Mouse (Mus musculus): ENCODE data around the gene Adcy2. TPM values are rescaled to one million over a fixed set of nuclear protein-coding genes. Genes with fewer than 3 reads are reported as not detected.

Adcy2 gene
- total and polyA plus RNA-seq, 3 experiments, result not detected

- TF ChIP-seq MYB (IDR thresholded peaks at IDR 0.05; ENCODE audit: low read depth, low read length) (no peak), POLR2AphosphoS5 (IDR thresholded peaks at IDR 0.05; ENCODE audit: borderline replicate concordance, low read depth, low read length) (no peak), UBTF (IDR thresholded peaks at IDR 0.05; ENCODE audit: borderline replicate concordance, insufficient read depth, low read depth, low read length) (no peak), MYC (IDR thresholded peaks at IDR 0.05; ENCODE audit: low read depth, low read length) (no peak), RAD21 (IDR thresholded peaks at IDR 0.05; ENCODE audit: low read depth, low read length) (no peak), E2F4 (IDR thresholded peaks at IDR 0.05; ENCODE audit: borderline replicate concordance, low read depth, low read length) (no peak), JUND (IDR thresholded peaks at IDR 0.05; ENCODE audit: low read depth, low read length) (no peak), USF2 (IDR thresholded peaks at IDR 0.05; ENCODE audit: borderline replicate concordance in 1 of 2, insufficient read depth in 1 of 2, low read depth in 1 of 2, low read length in 2 of 2) (no peak), TCF12 (IDR thresholded peaks at IDR 0.05; ENCODE audit: low read depth, low read length) (no peak)
- H3K27me3 ChIP-seq (ENCODE audit: control insufficient read depth in 1 of 2, insufficient read depth in 2 of 2, low read length in 2 of 2), result no peaks in the 10 kb centered on the region
- no peaks in the 10 kb centered on the region for H3K79me2 ChIP-seq (ENCODE audit: control insufficient read depth, insufficient read depth, low read length, poor library complexity)
- H3K9ac ChIP-seq (ENCODE audit: control insufficient read depth, low read depth, low read length, poor library complexity, severe bottlenecking), result no peak overlapping the region
- H3K4me3 ChIP-seq (ENCODE audit: control insufficient read depth in 1 of 2, insufficient read depth in 1 of 2, low read depth in 2 of 2, low read length in 2 of 2), result no peak overlapping the region
- H3K9me3 ChIP-seq (replicated peaks; ENCODE audit: insufficient read depth, low read length), result no peaks in the 10 kb centered on the region
- no peaks in the 10 kb centered on the region for H3K4me1 ChIP-seq (ENCODE audit: control insufficient read depth in 1 of 2, insufficient read depth in 2 of 2, low read length in 2 of 2)
- no peak overlapping the region for H3K27ac ChIP-seq (ENCODE audit: control insufficient read depth, low read depth, low read length)
- H3K36me3 ChIP-seq (ENCODE audit: control insufficient read depth in 1 of 2, insufficient read depth in 2 of 2, low read length in 2 of 2), result no peaks in the 10 kb centered on the region
- DNase-seq (ENCODE audit: low read depth, low spot score), result no peak
Measured at GRCm38 (mm10) chr13:68605689-68606126, 393.6 kb downstream of the Adcy2 start.

GRCm38 (mm10) chr13:68603085-68603484 lies 396.3 kb downstream of the Adcy2 start:
- Histone ChIP-seq H3K9ac (ENCODE audit: control insufficient read depth, low read depth, low read length, poor library complexity, severe bottlenecking) (no peak overlapping the region), H3K27ac (ENCODE audit: control insufficient read depth, low read depth, low read length) (no peak overlapping the region), H3K79me2 (ENCODE audit: control insufficient read depth, insufficient read depth, low read length, poor library complexity) (no peaks in the 10 kb centered on the region), H3K36me3 (ENCODE audit: control insufficient read depth in 1 of 2, insufficient read depth in 2 of 2, low read length in 2 of 2) (no peaks in the 10 kb centered on the region), H3K4me3 (ENCODE audit: control insufficient read depth in 1 of 2, insufficient read depth in 1 of 2, low read depth in 2 of 2, low read length in 2 of 2) (no peak overlapping the region), H3K9me3 (replicated peaks; ENCODE audit: insufficient read depth, low read length) (no peaks in the 10 kb centered on the region), H3K27me3 (ENCODE audit: control insufficient read depth in 1 of 2, insufficient read depth in 2 of 2, low read length in 2 of 2) (no peaks in the 10 kb centered on the region), H3K4me1 (ENCODE audit: control insufficient read depth in 1 of 2, insufficient read depth in 2 of 2, low read length in 2 of 2) (no peaks in the 10 kb centered on the region)
- no peak for DNase-seq (ENCODE audit: low read depth, low spot score)
- TF ChIP-seq MEF2A (IDR thresholded peaks at IDR 0.05; ENCODE audit: extremely low read depth, insufficient replicate concordance, low read depth, low read length, poor library complexity, severe bottlenecking), result no peak
- no peak for TF ChIP-seq GATA1 (IDR thresholded peaks at IDR 0.05; ENCODE audit: low read depth, low read length)
- no peak for TF ChIP-seq GABPA (IDR thresholded peaks at IDR 0.05; ENCODE audit: low read depth, low read length)
- TF ChIP-seq SMC3 (IDR thresholded peaks at IDR 0.05; ENCODE audit: low read depth, low read length), result no peak
- no peak for TF ChIP-seq NELFE (IDR thresholded peaks at IDR 0.05; ENCODE audit: low read depth, low read length)
- no peak for TF ChIP-seq USF1 (IDR thresholded peaks at IDR 0.05; ENCODE audit: low read depth, low read length)
- no peak for TF ChIP-seq BHLHE40 (IDR thresholded peaks at IDR 0.05; ENCODE audit: borderline replicate concordance, low read depth, low read length)
- no peak for TF ChIP-seq POLR2A (IDR thresholded peaks at IDR 0.05; ENCODE audit: control insufficient read depth in 1 of 2, insufficient read depth in 1 of 2, low read depth in 1 of 2, low read length in 2 of 2, poor library complexity in 1 of 2)
- TF ChIP-seq ZC3H11A (IDR thresholded peaks at IDR 0.05; ENCODE audit: low read depth, low read length), result no peak
- no peak for TF ChIP-seq RAD21 (IDR thresholded peaks at IDR 0.05; ENCODE audit: low read depth, low read length)
- no peak for TF ChIP-seq HCFC1 (IDR thresholded peaks at IDR 0.05; ENCODE audit: low read depth, low read length)
- no peak for TF ChIP-seq JUND (IDR thresholded peaks at IDR 0.05; ENCODE audit: low read depth, low read length)
- TF ChIP-seq ZNF384 (IDR thresholded peaks at IDR 0.05; ENCODE audit: low read depth, low read length), result no peak
- no peak for TF ChIP-seq ZMIZ1 (IDR thresholded peaks at IDR 0.05; ENCODE audit: low read depth, low read length)
- no peak for TF ChIP-seq RCOR1 (IDR thresholded peaks at IDR 0.05; ENCODE audit: low read depth, low read length)
- TF ChIP-seq MAX (IDR thresholded peaks at IDR 0.05; ENCODE audit: low read length), result no peak
- no peak for TF ChIP-seq MAZ (IDR thresholded peaks at IDR 0.05; ENCODE audit: low read depth, low read length)
- TF ChIP-seq USF2 (IDR thresholded peaks at IDR 0.05; ENCODE audit: borderline replicate concordance in 1 of 2, insufficient read depth in 1 of 2, low read depth in 1 of 2, low read length in 2 of 2), result no peak
- no peak for TF ChIP-seq POLR2AphosphoS2 (IDR thresholded peaks at IDR 0.05; ENCODE audit: low read length)
- no peak for TF ChIP-seq MYC (IDR thresholded peaks at IDR 0.05; ENCODE audit: low read depth, low read length)

All from MEL (cell line).